Mouse (Mus musculus) E14TG2a.4 (cell line): ENCODE results near the gene Tmc1.

Experiments used
- CTCF ChIP-seq: conservative IDR thresholded peaks from 2 replicates; pipeline ENCODE4 v1.5.1; 2014; ENCODE audit warnings: low read length
- NANOG ChIP-seq: IDR thresholded peaks from 2 replicates; pipeline ENCODE4 v1.6.1; 2014; ENCODE audit warnings: borderline replicate concordance, low read length, mixed read lengths

DNA sequence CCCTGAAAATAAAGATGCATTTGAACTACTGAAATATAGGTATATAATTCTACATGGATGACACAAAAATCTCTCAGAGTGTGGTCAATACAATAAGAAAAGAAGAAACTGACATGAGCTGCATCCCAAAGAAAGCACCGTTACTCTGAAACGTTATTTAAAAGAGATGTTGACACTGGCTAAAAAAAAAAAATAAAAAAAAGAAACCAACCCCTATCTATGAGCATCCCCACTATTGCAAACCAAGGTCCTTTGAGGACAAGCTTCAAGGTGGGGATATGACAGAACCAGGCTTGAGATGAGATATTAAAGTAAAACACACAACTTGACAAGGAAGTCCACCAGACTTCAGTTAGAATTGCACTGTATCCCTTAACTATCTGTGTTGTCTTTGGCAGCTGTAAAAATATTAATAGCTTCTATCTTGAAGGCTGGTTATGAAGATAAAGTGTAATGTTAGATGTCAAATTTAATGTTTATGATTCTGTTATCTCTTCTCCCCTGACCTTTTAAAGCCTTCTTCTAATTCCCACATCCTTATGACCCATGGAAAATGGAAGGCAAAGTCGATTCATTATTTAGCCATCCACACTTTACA is 106.4 kb downstream of the Tmc1 start:
- TF ChIP-seq CTCF (no peak), NANOG (no peak)
